Mouse (Mus musculus) forebrain, embryonic 16.5 days (tissue): ENCODE measurements around the gene Fmn2. TPM values are rescaled to one million over a fixed set of nuclear protein-coding genes. Genes with fewer than 3 reads are reported as not detected.

Experiments used
- ATAC-seq: fragments of 200-750 bp; cut with Nextera tagmentation; 2 replicates; pipeline ENCODE4 v1.8.0; 2017; ENCODE audit warnings: mild to moderate bottlenecking, moderate library complexity
- H3K27ac ChIP-seq: fragments of 300-500 bp; sonication (generic); 2 replicates; pipeline ENCODE4 v1.5.1; 2014; ENCODE audit warnings: low read length, control low read depth
- H3K27me3 ChIP-seq: fragments of 300-500 bp; sonication (generic); replicated peaks from 2 replicates; pipeline ENCODE4 v1.6.1; 2014; ENCODE audit warnings: low read length; ENCODE audit not compliant: control insufficient read depth, insufficient read depth
- H3K36me3 ChIP-seq: fragments of 300-500 bp; sonication (generic); 2 replicates; pipeline ENCODE4 v1.6.1; 2014; ENCODE audit not compliant: control insufficient read depth, insufficient read depth
- H3K4me1 ChIP-seq: fragments of 300-500 bp; sonication (generic); replicated peaks from 2 replicates; pipeline ENCODE4 v1.6.1; 2014; ENCODE audit warnings: low read length; ENCODE audit not compliant: control insufficient read depth, insufficient read depth
- H3K4me2 ChIP-seq: fragments of 300-500 bp; sonication (generic); 2 replicates; pipeline ENCODE4 v1.6.1; 2014; ENCODE audit warnings: mild to moderate bottlenecking, low read length, control low read depth
- H3K4me3 ChIP-seq: fragments of 300-500 bp; sonication (generic); replicated peaks from 2 replicates; pipeline ENCODE4 v1.5.1; 2014; ENCODE audit warnings: mild to moderate bottlenecking, low read length, control low read depth
- H3K9ac ChIP-seq: fragments of 300-500 bp; sonication (generic); replicated peaks from 2 replicates; pipeline ENCODE4 v1.6.1; 2014; ENCODE audit warnings: low read depth, low read length, control low read depth
- H3K9me3 ChIP-seq: fragments of 300-500 bp; sonication (generic); 2 replicates; pipeline ENCODE4 v1.6.1; 2016; ENCODE audit warnings: low read length; ENCODE audit not compliant: control insufficient read depth
- WGBS: fragments of 180-500 bp; shearing (Covaris S2); extraction: QIAGEN DNeasy Blood & Tissue Kit; methylation state at CpG from one replicate; pipeline ENCODE4 v1.1.7; 2014; 5-methylcytosine and 5-hydroxymethylcytosine counted together
- polyA plus RNA-seq: library from polyadenylated mRNA; unstranded; fragments of >200 nt; fragmentation: Nextera tagmentation; extraction: Ambion mirVana; gene quantifications from 2 replicates; pipeline ENCODE4 v1.2.1, GENCODE M21; 2015

Fmn2 gene
- polyA plus RNA-seq, 1 experiment from 2014 or later = 6.9 TPM

DNA sequence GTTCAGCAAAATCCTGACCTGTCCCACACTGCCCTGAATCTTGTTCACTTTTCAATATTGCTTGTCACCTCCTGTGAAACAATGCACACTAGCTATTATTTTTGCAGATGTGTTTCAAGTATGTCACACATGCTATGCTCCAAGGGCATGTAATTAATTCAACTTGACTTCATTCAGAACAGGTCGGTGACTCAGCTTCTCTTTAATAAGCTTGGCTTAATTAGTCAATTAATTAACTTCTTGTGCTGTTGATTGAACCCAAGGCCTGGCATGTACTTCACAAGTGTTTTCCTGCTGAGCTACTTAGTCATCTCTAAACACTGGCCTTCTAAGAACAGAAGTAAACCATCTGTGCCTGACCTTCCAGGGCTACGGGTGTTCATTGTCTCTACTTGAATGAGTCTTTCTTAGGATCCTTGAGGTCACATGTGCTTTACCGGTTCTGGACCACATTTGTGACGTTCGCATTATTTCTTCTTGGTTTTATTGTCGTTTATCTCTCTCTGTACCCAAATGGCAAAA, 136.0 kb downstream of the Fmn2 start:
- Histone ChIP-seq H3K9ac (no peak overlapping the region), H3K36me3 (no peaks in the 10 kb centered on the region), H3K27me3 (no peaks in the 10 kb centered on the region), H3K4me3 (no peak overlapping the region), H3K9me3 (no peaks in the 10 kb centered on the region), H3K27ac (no peak overlapping the region), H3K4me2 (no peak overlapping the region), H3K4me1 (no peaks in the 10 kb centered on the region; the same call in 1 of the 2 replicates)
- 0 out of 2 replicates have a peak, but pooled peaks have one; percentile 20 for ATAC-seq
- 28% methylated on average over 6 of the region's 6 CpGs for WGBS

DNA sequence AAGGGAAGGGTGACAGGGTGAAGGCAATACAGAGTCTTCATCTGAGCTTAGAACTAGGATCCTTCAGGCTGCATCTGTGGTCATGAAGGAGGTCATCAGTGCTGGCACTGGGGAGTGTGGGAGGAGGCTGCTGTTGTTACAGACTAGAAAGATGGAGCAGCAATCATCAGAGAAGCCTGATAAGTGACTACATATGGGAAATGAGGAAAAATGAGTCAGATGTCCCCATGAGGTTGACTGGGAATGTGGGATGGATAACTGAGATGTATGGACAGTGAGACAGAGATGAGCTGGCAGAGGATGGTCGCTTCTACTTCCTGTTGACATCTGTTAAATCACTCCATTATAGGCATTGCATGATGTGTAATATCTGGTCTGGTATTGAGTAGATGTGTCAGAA, 139.3 kb downstream of the Fmn2 start:
- H3K4me2 ChIP-seq = no peak overlapping the region
- no peak overlapping the region for H3K9ac ChIP-seq
- no peaks in the 10 kb centered on the region for H3K36me3 ChIP-seq
- H3K9me3 ChIP-seq = no peaks in the 10 kb centered on the region
- no peaks in the 10 kb centered on the region; the same call in 1 of the 2 replicates for H3K4me1 ChIP-seq
- H3K27me3 ChIP-seq = no peaks in the 10 kb centered on the region
- H3K27ac ChIP-seq = no peak overlapping the region
- WGBS = 100% methylated on average over 1 of the region's 1 CpGs
- H3K4me3 ChIP-seq = no peak overlapping the region
- no peak for ATAC-seq

DNA sequence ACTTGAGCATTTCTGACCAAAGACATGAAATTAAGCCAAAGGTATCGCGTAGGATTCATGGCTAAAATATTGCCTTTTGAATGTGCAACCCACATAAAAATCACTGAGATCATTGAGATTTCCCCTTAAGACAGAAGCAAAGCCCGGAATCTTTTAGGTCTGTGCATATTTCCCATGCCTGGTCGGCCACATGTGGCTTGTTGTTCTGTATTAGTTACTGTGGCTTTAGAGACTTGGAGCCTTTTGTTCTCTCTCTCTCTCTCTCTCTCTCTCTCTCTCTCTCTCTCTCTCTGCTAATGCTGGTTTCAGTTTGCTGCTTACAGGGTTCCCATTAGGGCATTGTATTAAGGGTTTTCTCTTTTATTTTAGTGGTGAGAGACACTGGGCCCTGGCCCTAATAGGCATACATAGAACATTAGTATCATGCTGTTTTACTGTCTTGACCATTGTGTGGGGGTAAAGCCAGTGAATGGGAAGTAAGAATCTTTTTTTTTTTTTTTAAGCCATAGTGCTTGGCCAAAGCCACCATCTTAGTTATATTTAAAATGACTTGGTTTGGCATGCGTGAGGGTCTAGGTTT, 141.9 kb downstream of the Fmn2 start:
- no peak overlapping the region for H3K4me2 ChIP-seq
- no peaks in the 10 kb centered on the region for H3K9me3 ChIP-seq
- no peak overlapping the region for H3K9ac ChIP-seq
- no peaks in the 10 kb centered on the region for H3K27me3 ChIP-seq
- H3K27ac ChIP-seq = no peak overlapping the region
- H3K4me1 ChIP-seq = no peaks in the 10 kb centered on the region
- no peak overlapping the region for H3K4me3 ChIP-seq
- WGBS = 57% methylated on average over 5 of the region's 5 CpGs
- H3K36me3 ChIP-seq = no peaks in the 10 kb centered on the region
- no peak for ATAC-seq

DNA sequence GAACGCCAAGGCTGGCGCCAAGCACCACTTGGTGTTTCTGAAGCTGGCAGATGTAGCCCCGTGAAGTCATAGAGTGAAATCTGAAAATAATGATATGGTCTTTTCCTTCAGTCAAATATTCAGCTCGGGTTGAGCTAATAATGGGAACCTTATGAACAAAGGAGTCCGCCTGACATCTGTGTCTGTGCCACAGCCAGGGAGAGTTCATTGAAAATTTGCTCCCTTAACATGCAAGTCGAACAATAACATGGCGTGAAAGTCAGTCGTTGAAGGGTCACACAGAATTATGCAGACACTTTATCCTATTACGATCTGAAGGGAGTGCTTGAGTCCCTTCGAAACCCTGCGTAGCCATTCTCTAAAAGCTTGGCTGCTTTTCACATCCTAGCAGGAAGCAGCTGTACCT, 147.8 kb downstream of the Fmn2 start:
- Histone ChIP-seq H3K9me3 (no peaks in the 10 kb centered on the region), H3K4me3 (no peak overlapping the region), H3K36me3 (no peaks in the 10 kb centered on the region), H3K4me1 (no peaks in the 10 kb centered on the region), H3K9ac (no peak overlapping the region), H3K27me3 (no peaks in the 10 kb centered on the region), H3K27ac (no peak overlapping the region), H3K4me2 (no peak overlapping the region)
- 60% methylated on average over 11 of the region's 11 CpGs for WGBS
- peak; percentile 55 for ATAC-seq

DNA sequence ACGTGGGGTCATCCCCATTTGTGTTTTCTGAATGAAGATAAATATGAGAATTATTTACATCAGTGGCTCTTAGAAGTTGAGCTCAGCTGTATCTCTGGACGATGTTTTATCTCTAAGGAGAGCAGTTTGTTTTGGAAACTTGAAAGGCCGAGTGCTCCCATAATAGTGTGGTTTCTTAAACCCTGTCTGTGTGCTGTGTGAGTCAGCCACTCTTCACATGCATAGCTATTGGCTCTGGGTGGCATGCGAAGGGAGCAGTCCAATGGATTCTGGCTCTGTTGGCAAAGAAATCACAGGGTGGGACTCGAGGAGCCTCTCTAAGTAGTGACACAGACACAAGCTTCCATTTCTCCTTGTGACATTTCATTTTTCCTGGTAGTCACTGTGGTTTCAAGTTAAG, 152.9 kb downstream of the Fmn2 start:
- no peak overlapping the region for H3K4me3 ChIP-seq
- no peaks in the 10 kb centered on the region for H3K36me3 ChIP-seq
- 67% methylated on average over 5 of the region's 5 CpGs for WGBS
- no peaks in the 10 kb centered on the region for H3K27me3 ChIP-seq
- no peak overlapping the region for H3K4me2 ChIP-seq
- no peaks in the 10 kb centered on the region for H3K4me1 ChIP-seq
- H3K27ac ChIP-seq = no peak overlapping the region
- H3K9me3 ChIP-seq = no peaks in the 10 kb centered on the region
- ATAC-seq = no peak
- H3K9ac ChIP-seq = no peak overlapping the region

DNA sequence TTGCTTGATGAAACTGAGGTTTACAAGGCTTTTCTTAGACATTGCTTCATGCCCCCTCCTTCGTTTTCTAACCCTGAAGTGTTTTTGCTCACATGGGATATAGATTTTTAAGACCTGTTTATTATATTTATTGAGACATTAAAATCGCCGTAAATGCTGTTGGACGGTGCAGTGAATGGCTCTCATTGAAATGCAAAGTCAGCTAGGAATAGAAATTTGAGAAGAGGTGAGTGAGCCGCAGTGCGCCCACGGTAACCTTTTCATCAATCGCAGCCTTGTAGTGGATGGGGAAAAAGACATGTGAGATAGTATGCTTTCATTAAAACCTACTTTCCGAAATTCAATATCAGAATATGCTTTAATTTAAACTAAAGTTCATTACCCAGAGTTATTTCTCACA, 153.7 kb downstream of the Fmn2 start:
- Histone ChIP-seq H3K27me3 (no peaks in the 10 kb centered on the region), H3K9me3 (no peaks in the 10 kb centered on the region), H3K4me1 (no peaks in the 10 kb centered on the region), H3K36me3 (no peaks in the 10 kb centered on the region), H3K27ac (no peak overlapping the region), H3K4me2 (no peak overlapping the region), H3K9ac (no peak overlapping the region), H3K4me3 (no peak overlapping the region)
- WGBS = 70% methylated on average over 9 of the region's 9 CpGs
- ATAC-seq = no peak

DNA sequence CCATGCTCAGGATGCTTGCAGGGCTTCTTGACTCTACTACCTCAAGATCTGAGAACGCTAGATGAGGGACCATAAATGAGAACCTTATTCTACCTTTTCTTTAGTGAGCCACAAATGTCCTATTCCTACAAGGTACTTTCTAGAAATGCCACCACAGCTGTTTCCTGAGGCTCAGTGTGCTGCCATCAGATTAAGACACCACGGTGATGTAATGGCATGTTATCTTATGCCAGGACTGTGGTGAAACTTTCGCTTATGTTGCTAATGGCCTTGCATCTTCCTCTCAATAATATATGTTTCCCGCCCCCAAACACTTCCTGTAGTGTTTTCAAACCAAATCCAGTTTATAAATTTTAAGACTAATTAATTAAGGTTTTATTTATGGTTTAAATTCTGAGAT, 154.9 kb downstream of the Fmn2 start:
- H3K4me3 ChIP-seq = no peak overlapping the region
- H3K9me3 ChIP-seq = no peaks in the 10 kb centered on the region
- H3K9ac ChIP-seq = no peak overlapping the region
- H3K4me2 ChIP-seq = no peak overlapping the region
- no peaks in the 10 kb centered on the region for H3K4me1 ChIP-seq
- 96% methylated on average over 4 of the region's 4 CpGs for WGBS
- no peaks in the 10 kb centered on the region for H3K27me3 ChIP-seq
- ATAC-seq = no peak
- no peaks in the 10 kb centered on the region for H3K36me3 ChIP-seq
- no peak overlapping the region for H3K27ac ChIP-seq

DNA sequence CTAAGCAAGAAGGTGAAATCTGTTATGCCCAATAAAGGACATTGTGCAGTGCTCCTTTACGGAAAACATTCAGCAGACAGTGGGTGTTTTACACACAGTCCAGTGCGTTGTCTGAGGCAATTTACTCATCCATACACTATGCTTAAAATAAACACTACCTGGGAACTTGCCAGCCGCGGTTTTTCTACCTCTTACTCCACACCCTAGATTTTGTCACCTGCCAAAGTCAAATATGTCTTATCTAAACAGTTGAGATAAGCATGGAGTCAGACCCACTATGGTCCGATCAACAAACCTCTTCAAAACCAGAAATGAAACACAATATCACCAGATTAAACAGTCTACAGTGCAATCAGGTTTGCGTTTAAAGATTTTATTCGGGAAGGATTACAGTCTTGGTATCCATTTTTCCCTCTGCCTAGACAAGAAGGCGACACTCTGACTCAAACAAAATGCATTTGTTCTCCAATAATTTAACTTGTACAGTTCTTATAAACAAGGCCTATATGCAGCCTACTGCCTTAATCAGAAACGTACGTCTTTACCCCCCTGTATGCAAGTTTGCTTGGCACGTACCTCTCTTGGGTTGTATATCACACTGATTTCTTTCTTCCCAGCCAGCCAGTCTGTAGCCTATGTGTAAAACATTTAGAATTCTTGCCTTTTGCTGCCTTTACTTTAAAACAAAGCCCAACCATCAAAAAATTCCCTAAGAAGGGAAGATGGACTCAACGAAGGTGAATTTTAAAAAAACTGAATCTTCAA, 158.0 kb downstream of the Fmn2 start:
- H3K27me3 ChIP-seq = no peaks in the 10 kb centered on the region
- no peak overlapping the region for H3K27ac ChIP-seq
- no peak overlapping the region for H3K9ac ChIP-seq
- H3K4me3 ChIP-seq = no peak overlapping the region
- H3K4me2 ChIP-seq = no peak overlapping the region
- no peaks in the 10 kb centered on the region for H3K4me1 ChIP-seq
- H3K36me3 ChIP-seq = no peaks in the 10 kb centered on the region
- WGBS = 88% methylated on average over 12 of the region's 12 CpGs
- ATAC-seq = no peak
- no peaks in the 10 kb centered on the region for H3K9me3 ChIP-seq

DNA sequence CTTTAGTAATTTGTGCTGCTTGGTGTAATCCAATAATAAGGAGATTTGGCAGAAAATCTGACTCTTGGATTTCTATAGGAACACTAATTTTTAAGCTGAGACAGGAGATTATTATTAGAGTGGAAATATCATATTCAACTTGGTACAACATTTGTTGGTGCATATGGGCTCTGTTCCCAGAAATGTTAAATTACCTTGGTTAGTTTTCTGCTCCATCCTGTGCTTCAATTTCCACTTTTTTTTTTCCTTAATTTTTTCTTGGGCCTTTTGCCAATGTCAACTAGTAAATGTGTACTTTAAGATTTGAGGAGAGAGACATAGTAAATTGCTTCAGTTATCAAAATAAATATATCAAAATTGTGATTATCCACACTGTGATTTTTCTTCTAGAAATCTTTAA, 163.5 kb downstream of the Fmn2 start:
- Histone ChIP-seq H3K9me3 (no peaks in the 10 kb centered on the region), H3K4me2 (no peak overlapping the region), H3K36me3 (no peaks in the 10 kb centered on the region), H3K9ac (no peak overlapping the region), H3K4me3 (no peak overlapping the region), H3K27ac (no peak overlapping the region), H3K27me3 (no peaks in the 10 kb centered on the region), H3K4me1 (no peaks in the 10 kb centered on the region)
- ATAC-seq = no peak
